Mouse (Mus musculus) adrenal gland, postnatal 25 days (tissue): ENCODE data around the gene Snx32. TPM values are rescaled to one million over a fixed set of nuclear protein-coding genes. Genes with fewer than 3 reads are reported as not detected.

ENCODE experiments used
- DNase-seq: peaks from one replicate; pipeline ENCODE4 v3.0.0; 2021; ENCODE audit warnings: mixed read lengths
- total RNA-seq: library from RNA; stranded (reverse); gene quantifications from 2 replicates; pipeline ENCODE4 v1.2.3, GENCODE M21; 2021

Gene Snx32
- total RNA-seq, 1 experiment from 2014 or later: 18.4 TPM

DNA sequence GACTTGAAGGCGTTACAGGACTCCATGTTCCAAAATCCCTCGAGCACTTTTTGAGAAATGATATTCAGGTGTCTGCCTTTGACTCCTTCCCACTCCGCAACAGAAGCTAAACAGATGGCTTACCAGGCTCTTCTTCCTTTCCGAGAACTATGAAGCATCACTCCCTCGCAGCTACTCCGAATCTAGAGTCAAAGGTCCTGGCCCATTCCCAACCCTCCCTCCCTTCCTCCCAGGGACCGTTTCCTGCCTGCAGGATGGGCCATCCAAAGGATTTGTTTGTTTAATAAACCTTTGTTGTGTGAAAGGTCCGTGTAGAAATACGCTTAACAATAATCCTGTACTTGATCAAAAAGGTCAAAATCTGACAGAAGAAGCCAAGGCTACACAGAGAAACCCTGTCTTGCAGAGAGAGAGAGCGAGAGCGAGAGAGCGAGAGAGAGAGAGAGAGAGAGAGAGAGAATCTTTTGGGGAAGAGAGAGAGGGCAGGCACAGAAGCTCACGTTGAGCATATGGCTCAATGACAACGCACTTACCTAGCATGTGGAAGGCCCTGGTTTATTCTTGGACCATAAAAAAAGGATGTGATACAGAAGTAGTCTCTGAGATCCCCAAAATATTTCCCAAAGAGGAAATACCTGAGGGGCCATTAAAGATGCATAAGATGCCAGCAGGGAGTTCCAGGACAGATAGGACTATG, 52.4 kb downstream of the Snx32 start, which contains the start of gene Ccdc85b:
Ccdc85b (minus strand) TSS at position 149 of the 697 bp plus-strand sequence.
- no peak for DNase-seq

DNA sequence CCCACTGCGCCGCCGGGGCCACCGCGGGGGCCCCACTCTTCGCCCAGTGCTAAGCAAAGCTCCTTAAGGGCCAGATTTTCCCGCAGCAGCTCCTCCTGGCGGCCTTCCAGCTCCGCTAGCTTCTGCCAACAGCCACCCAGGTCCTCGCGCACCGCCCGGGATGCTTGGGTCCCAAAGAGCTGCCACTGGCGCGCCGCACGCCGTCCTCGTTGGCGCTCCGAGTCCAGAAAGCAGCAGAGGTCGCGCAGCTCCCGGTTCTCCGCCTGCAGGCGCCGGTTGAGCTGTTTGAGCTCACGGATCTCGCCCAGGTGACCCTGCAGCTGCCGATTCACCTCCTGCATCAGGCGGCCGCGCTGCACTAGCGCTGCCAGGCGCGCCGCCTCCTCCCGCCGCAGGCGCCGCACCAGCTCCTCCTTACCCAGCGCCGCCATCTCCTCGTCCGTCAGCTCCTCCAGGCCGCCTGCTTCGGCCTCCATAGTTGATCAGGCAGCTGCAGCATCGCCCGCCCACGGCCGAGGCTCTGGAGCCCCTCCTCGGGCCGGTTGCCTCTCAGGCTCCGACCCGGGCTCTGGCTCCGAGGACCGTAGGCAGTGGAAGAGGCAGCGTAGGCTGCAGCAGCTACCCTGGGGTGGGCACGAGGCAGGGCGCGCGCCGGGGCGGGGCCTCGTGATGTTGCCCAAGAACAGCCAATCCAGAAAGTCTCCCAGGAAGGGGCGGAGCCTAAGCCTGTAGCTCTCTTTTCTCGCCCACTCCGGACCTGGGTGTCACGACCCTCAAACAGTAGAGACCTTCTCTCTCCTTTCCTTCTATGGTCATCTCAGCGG, 53.2 kb downstream of the Snx32 start:
- DNase-seq: peak; percentile 95

DNA sequence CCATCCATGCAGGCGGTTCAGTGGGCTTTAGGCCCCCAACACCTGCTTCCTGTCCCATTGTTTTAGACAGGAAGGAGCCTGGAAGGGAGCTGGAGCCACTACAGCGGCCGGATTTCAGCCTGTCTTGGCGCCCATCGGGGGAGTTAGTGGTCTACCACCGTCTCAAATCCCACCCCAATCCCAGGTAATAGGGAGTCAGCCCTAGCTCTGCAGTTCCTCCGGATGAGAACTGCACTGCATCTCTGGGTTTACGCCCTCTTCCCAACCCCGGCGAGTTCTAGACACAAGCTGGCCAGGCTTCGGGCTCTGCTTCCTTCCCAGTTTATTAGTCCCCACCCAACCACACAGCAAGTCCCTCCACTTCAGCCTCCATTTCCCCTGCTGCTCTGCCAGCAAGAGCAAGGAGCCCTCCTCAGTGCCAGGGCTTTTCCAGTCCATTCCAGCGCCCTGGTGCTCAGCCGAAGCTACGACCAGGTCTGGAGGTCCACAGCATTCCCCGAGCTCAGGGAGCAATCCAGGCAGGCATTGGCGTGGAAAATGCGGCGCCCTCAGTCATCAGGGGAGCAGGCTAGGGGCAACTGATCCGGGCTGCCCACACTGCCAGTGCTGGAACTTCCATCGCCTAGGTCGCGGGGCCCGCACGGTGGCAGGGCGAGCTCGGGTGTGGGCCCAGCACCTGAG, 54.0 kb downstream of the Snx32 start:
- DNase-seq: no peak

DNA sequence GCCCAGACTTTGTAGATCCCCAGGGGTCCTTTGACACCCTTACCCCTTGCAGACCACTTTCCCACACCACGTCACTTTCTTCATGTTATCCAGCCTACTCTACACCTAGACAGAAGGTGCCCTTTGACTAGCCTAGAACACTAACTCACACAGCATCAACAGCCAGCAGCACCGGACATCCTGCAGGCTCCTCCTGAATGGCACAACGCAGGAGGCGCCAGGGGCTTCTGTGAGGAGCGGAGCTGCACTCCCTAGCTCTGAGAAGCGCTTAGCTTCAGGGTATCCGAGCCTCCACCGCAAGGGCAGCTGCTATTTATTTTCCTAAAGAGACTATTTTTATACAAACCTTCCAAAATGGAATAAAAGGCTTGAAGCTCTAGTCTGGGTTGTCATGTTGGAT, 54.8 kb downstream of the Snx32 start:
- no peak for DNase-seq

DNA sequence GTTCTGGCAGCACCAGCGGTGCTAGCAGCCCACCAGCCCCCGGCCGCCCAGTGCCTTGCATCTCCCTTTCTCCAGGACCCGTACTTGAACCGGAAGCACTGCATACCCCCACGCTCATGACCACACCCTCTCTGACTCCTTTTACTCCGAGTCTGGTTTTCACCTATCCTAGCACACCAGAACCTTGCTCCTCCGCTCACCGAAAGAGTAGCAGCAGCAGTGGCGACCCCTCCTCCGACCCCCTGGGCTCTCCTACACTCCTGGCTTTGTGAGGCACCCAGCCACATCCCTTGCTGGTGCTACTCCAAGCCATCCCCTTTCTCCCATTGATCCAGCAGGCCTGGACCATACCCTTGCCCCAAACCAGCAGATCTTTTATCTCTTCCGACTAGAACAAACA, 55.3 kb downstream of the Snx32 start:
- DNase-seq: no peak

DNA sequence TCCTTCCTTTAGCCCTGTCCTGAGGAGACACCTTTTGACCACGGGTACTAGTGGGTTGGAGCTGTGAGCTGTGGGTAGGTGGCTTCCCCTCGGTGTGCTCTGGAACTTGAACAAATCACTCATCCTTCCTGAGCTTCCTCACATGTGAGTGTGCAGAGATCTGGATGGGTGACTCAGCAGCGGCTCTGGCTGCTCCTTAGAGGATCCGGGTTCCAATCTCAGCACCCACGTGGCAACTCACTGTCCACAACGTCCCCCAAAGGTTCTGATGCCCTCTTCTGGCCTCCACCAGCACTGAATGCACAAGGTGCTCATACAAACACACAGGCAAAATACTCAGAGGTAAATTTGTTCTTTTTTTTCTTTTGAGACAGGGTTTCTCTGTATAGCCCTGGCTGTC, 58.6 kb downstream of the Snx32 start:
- DNase-seq: no peak

DNA sequence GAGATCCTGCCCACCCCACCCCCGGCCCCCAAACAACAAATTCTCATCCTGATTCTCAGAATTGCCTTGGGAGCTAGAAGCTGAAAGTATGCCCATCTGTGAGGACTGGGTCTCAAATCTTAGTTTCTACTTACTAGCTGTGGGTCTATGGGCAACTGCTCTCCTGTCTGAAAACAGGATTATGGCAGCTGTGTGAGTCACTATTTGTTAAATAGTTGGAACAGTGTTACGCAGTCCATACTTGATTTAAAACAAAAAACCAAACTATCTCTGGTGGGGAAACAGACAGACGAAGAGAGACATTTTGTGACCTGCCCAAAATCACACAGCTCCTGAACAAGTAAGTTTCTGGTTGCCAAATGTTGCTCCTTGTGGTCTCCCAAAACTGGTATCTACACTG, 60.7 kb downstream of the Snx32 start:
- DNase-seq: no peak

DNA sequence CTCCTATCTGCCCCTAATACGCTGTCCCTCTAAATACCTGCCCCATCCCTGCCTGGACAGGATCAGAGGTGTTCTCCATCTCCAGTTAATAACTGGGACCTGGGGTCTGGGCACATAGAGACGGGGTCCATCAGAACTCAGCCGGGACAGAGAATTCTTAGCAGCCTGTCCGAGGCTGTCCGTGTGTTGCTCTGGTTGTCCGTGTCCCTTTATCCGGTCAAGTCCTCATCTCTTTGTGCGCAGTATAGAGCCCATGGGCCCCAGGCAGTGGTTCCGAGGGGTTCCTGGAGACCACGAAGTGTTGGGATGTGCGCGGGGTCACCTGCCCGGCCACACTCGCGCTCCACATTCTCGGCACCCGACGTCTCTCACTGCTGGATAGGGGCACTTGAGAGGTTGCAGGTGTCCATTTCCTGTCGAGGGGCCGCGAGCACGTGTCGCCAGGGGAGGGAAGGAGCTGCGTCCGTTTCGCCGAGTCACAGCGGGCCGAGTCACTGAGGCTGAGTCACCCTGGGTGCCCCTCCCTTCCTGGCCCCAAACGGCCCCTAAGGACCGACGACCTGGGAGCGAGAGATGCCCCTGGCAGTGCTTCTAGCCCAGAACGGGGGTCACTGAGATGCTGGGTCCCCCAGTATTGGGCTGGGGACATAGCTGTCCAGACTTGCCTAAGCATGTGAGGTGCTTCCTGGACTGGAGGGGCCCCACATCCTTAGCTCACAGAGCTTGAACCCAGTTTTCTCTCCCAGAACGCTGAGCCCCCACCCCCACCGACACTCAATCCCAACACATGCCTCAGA, 61.8 kb downstream of the Snx32 start:
- DNase-seq: peak; percentile 55

DNA sequence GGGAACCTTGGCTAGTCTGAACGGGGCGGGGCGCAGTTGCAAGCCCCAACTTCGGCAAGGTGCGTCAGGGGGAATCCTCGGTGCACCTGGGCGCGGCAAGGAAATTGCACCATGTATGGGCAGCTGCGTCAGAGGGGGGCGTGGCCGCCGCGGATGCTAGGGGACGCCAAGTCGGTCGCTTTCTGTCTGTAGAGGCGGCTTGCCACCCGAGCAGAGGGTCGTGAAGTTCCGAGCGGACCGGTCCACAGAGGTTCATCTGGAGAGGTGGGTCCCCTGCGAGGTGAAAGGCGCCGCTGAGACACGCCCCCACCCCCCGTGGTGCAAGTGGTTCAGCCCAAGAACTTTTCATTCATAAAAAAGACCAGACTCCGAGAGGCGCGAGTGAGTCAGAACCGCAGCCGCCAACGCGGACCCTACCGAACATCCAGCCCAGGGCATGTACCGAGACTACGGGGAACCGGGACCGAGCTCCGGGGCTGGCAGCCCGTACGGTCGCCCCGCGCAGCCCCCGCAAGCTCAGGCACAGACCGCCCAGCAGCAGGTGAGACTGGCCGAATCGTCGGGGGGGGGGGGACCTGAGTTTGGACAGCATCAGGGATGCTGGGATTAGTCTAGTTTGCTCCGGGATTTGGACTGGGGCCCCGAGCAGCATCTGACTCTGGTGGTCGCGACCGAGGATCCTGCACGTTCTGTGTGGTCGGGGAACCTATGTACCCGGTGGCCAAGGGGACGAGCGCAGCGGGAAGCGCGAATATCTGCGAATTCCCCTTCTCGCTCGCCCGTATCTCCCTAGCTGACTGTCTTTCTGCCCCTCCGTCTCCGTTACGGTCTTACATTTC, 62.6 kb downstream of the Snx32 start, which contains the start of gene Fosl1:
Fosl1 (plus strand) TSS at position 33 of the 839 bp plus-strand sequence.
- peak; percentile 73 for DNase-seq

DNA sequence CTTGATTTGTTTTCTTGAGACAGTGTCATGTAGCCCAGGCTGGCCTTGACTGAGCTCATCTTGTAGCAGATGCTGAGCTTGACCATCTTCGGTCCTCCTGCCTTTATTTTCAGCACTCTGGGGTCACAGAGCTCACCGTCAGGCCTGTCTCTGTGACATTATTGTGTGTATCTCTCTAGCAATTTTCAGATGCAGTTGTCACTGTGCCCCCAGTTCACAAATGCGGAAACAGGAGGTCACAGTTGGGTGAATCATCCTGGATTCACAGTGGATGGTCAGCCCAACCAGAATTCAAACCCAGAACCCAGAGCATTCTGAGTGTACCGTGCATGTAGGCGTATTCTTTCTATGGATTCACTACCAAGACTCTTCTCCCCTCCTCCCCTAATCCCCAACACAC, 64.6 kb downstream of the Snx32 start:
- no peak for DNase-seq

DNA sequence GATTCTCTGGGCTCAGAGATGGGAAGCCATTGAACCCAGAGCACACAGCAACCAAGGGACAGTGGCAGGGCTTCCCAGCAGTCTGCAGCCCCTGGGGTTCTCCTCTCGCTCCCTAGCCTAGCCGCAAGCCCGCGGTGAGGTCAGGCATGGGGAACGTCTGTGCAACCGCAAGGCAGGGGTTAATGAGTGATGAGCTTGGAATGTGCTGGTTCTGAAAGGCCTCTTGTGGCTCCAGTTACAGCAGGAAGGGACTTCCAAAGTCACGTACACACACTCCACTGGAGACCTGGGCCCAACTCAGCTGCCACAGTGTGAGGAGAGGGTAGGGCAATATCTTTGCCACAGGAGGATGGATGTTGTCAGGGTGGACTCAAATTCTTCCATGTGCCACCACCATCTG, 65.4 kb downstream of the Snx32 start:
- DNase-seq: no peak

DNA sequence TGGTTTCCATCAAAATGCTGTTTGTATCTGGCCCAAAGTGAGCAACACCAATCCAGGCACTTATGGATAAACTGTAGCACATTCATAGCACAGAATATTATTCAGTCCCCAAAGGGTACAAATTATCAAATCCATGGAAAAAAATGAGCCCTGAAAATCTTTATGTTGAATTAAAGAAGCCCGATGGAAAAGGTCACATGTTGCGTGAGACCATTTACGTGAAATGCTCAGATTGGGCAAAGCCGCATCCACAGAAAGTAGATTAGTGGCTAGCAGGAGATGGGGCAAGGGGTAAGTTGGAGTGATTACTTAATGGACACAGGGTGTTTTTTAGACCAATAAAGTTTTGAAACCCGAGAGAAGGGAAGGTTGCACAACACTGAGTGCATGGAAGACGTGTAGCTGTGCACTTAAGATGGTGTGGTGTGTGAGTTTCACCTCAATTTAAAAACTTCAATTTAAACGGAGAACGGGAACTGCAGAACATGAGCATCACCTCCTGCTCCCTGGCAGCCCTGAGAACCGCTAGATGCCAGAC, 65.9 kb downstream of the Snx32 start:
- DNase-seq: no peak

Other genes with a start within 250 kb of the Snx32 start
- 18.0 and 26.9 TPM in 2 replicates for gene Pacs1, start 237.4 kb downstream of the Snx32 start, total RNA-seq
- gene Sf3b2, start 215.1 kb downstream of the Snx32 start, total RNA-seq: 175 and 194 TPM in 2 replicates
- gene Gal3st3, start 212.2 kb downstream of the Snx32 start, total RNA-seq: not detected in 2 replicates
- gene Catsper1, start 174.8 kb downstream of the Snx32 start, total RNA-seq: not detected in 2 replicates
- 1.6 TPM in 1 of 2 replicates, not detected in the other for gene Cst6, start 161.0 kb downstream of the Snx32 start, total RNA-seq
- 25.0 and 25.1 TPM in 2 replicates for gene Eif1ad, start 143.8 kb downstream of the Snx32 start, total RNA-seq
- gene Banf1, start 143.4 kb downstream of the Snx32 start, total RNA-seq: 148 and 160 TPM in 2 replicates
- 49.8 and 93.4 TPM in 2 replicates for gene Sart1, start 121.8 kb downstream of the Snx32 start, total RNA-seq
- gene Tsga10ip, start 108.0 kb downstream of the Snx32 start, total RNA-seq: not detected in 2 replicates
- 182 and 221 TPM in 2 replicates for gene Drap1, start 85.6 kb downstream of the Snx32 start, total RNA-seq
- gene AI837181, start 85.4 kb downstream of the Snx32 start, total RNA-seq: 43.1 and 51.1 TPM in 2 replicates
- not detected in 2 replicates for gene Fosl1, start 63.0 kb downstream of the Snx32 start, total RNA-seq
- 7.2 and 10.9 TPM in 2 replicates for gene Ccdc85b, start 52.6 kb downstream of the Snx32 start, total RNA-seq
- 53.7 and 100 TPM in 2 replicates for gene Fibp, start 49.9 kb downstream of the Snx32 start, total RNA-seq
- gene Ctsw, start 42.0 kb downstream of the Snx32 start, total RNA-seq: not detected in 2 replicates
- 55.5 and 56.3 TPM in 2 replicates for gene Efemp2, start 36.6 kb downstream of the Snx32 start, total RNA-seq
- gene Mus81, start 22.1 kb downstream of the Snx32 start, total RNA-seq: 31.1 and 35.0 TPM in 2 replicates
- 625 and 632 TPM in 2 replicates for gene Cfl1, start 20.1 kb downstream of the Snx32 start, total RNA-seq
- 2.2 and 3.7 TPM in 2 replicates for gene 1700020D05Rik, start 6.8 kb downstream of the Snx32 start, total RNA-seq
- not detected in 2 replicates for gene Ovol1, start 50.1 kb upstream of the Snx32 start, total RNA-seq
- gene Ap5b1, start 57.5 kb upstream of the Snx32 start, total RNA-seq: 13.1 and 16.4 TPM in 2 replicates
- gene Rnaseh2c, start 91.3 kb upstream of the Snx32 start, total RNA-seq: 97.8 and 144 TPM in 2 replicates
- gene Kat5, start 99.7 kb upstream of the Snx32 start, total RNA-seq: 74.6 and 86.3 TPM in 2 replicates
- gene Rela, start 126.9 kb upstream of the Snx32 start, total RNA-seq: 96.3 and 101 TPM in 2 replicates
- gene Sipa1, start 153.2 kb upstream of the Snx32 start, total RNA-seq: 61.8 and 76.7 TPM in 2 replicates
- gene Map3k11, start 178.2 kb upstream of the Snx32 start, total RNA-seq: 43.7 and 49.7 TPM in 2 replicates
- 110 and 124 TPM in 2 replicates for gene Pcnx3, start 178.4 kb upstream of the Snx32 start, total RNA-seq
- not detected in 2 replicates for gene Kcnk7, start 193.8 kb upstream of the Snx32 start, total RNA-seq
- 35.7 and 40.9 TPM in 2 replicates for gene Ehbp1l1, start 215.8 kb upstream of the Snx32 start, total RNA-seq
- gene Fam89b, start 219.1 kb upstream of the Snx32 start, total RNA-seq: 44.8 and 59.4 TPM in 2 replicates
- 275 and 334 TPM in 2 replicates for gene Ltbp3, start 230.4 kb upstream of the Snx32 start, total RNA-seq